Mouse (Mus musculus): ENCODE data around the gene Siah1a.

- TF ChIP-seq POLR2A (IDR thresholded peaks at IDR 0.05; ENCODE audit: extremely low read depth, insufficient read depth, low read length) (no peak), CTCF (IDR thresholded peaks at IDR 0.05; ENCODE audit: low read depth, low read length) (no peak)
These were observed 35.4 kb upstream of the Siah1a start for GRCm38 (mm10) chr8:86781094-86781493.

Data from liver, adult 2 months (tissue).